Mouse (Mus musculus) adipocyte (in vitro differentiated cells): ENCODE results near the gene Rnf180.

Source experiments
- DNase-seq: peaks from one replicate; pipeline ENCODE4 v3.0.0-alpha.2; 2016; ENCODE audit warnings: low spot score

The Rnf180 gene

GRCm38 (mm10) chr13:105250767-105251166, 43.8 kb downstream of the Rnf180 start:
- DNase-seq, result no peak

GRCm38 (mm10) chr13:105250264-105250663, 44.4 kb downstream of the Rnf180 start:
- DNase-seq, result no peak

- no peak for DNase-seq
These were observed 45.0 kb downstream of the Rnf180 start for GRCm38 (mm10) chr13:105249599-105249998.

GRCm38 (mm10) chr13:105247691-105248090, 46.9 kb downstream of the Rnf180 start:
- no peak for DNase-seq

- no peak for DNase-seq
These were observed 53.8 kb downstream of the Rnf180 start for GRCm38 (mm10) chr13:105240810-105241209.

GRCm38 (mm10) chr13:105227126-105227525, 67.5 kb downstream of the Rnf180 start:
- no peak for DNase-seq

GRCm38 (mm10) chr13:105224048-105224447, 70.6 kb downstream of the Rnf180 start:
- DNase-seq, result no peak

- no peak for DNase-seq
These were observed 71.5 kb downstream of the Rnf180 start for GRCm38 (mm10) chr13:105223147-105223546.

GRCm38 (mm10) chr13:105222016-105222725, 72.4 kb downstream of the Rnf180 start:
- DNase-seq, result no peak

- DNase-seq, result no peak
These were observed 83.9 kb downstream of the Rnf180 start for GRCm38 (mm10) chr13:105210746-105211145.

GRCm38 (mm10) chr13:105203851-105204250, 90.8 kb downstream of the Rnf180 start:
- no peak for DNase-seq

GRCm38 (mm10) chr13:105198658-105199057, 96.0 kb downstream of the Rnf180 start:
- no peak for DNase-seq

- no peak for DNase-seq
These were observed 96.6 kb downstream of the Rnf180 start for GRCm38 (mm10) chr13:105198028-105198427.

GRCm38 (mm10) chr13:105193583-105193982, 101.0 kb downstream of the Rnf180 start:
- no peak for DNase-seq

GRCm38 (mm10) chr13:105188730-105189129, 105.9 kb downstream of the Rnf180 start:
- no peak for DNase-seq

- DNase-seq, result no peak
These were observed 113.8 kb downstream of the Rnf180 start for GRCm38 (mm10) chr13:105180781-105181180.

- peak; percentile 8 for DNase-seq
These were observed 129.2 kb downstream of the Rnf180 start for GRCm38 (mm10) chr13:105165441-105165840.

- DNase-seq, result no peak
These were observed 140.7 kb downstream of the Rnf180 start for GRCm38 (mm10) chr13:105153955-105154354.

- no peak for DNase-seq
These were observed 144.6 kb downstream of the Rnf180 start for GRCm38 (mm10) chr13:105150006-105150405.

- DNase-seq, result no peak
These were observed 146.7 kb downstream of the Rnf180 start for GRCm38 (mm10) chr13:105147795-105148418.

- no peak for DNase-seq
These were observed 147.8 kb downstream of the Rnf180 start for GRCm38 (mm10) chr13:105146827-105147226.

GRCm38 (mm10) chr13:105139881-105140280, 154.7 kb downstream of the Rnf180 start:
- DNase-seq, result no peak

- no peak for DNase-seq
These were observed 160.2 kb downstream of the Rnf180 start for GRCm38 (mm10) chr13:105134397-105134796.

GRCm38 (mm10) chr13:105132776-105133175, 161.8 kb downstream of the Rnf180 start:
- no peak for DNase-seq
